Mouse (Mus musculus): Measurements from ENCODE around the gene Cast.

DNA sequence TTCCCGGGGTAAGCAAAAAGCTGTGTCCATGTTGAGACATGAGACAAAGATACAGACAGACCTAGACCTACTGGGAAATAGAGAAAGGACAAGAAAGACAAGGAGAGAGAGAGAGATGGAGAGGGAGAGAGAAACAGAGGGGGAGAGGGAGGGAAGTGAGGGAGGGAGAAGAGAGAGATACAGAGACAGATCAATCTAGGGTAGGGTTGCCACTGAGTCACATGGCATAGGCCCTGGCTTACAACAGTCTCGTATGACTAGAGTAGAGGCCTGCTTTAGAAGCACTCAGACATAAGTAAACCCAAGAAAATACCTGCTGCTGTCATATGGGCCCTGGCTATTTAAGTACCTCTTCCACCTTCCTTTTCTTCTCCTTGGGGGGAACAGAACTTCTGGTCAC lies 72.2 kb downstream of the Cast start:
- no peak for TF ChIP-seq CTCF (IDR thresholded peaks at IDR 0.05; ENCODE audit: low read depth, low read length)
- no peak for TF ChIP-seq GATA2 (IDR thresholded peaks at IDR 0.05; ENCODE audit: borderline replicate concordance, low read depth, low read length)
- TF ChIP-seq TAL1 (conservative IDR thresholded peaks at IDR 0.05; ENCODE audit: low read depth, low read length): no peak
- TF ChIP-seq GATA1 (IDR thresholded peaks at IDR 0.05; ENCODE audit: borderline replicate concordance, low read length): no peak

Data from G1E (cell line).